Mouse (Mus musculus): ENCODE measurements around the gene Eif5a. TPM values are rescaled to one million over a fixed set of nuclear protein-coding genes. Genes with fewer than 3 reads are reported as not detected.

Eif5a gene
- 1,453 and 1,558 TPM in 2 replicates for polyA plus RNA-seq (2015; fragmentation: Nextera tagmentation; extraction: Ambion mirVana)

DNA sequence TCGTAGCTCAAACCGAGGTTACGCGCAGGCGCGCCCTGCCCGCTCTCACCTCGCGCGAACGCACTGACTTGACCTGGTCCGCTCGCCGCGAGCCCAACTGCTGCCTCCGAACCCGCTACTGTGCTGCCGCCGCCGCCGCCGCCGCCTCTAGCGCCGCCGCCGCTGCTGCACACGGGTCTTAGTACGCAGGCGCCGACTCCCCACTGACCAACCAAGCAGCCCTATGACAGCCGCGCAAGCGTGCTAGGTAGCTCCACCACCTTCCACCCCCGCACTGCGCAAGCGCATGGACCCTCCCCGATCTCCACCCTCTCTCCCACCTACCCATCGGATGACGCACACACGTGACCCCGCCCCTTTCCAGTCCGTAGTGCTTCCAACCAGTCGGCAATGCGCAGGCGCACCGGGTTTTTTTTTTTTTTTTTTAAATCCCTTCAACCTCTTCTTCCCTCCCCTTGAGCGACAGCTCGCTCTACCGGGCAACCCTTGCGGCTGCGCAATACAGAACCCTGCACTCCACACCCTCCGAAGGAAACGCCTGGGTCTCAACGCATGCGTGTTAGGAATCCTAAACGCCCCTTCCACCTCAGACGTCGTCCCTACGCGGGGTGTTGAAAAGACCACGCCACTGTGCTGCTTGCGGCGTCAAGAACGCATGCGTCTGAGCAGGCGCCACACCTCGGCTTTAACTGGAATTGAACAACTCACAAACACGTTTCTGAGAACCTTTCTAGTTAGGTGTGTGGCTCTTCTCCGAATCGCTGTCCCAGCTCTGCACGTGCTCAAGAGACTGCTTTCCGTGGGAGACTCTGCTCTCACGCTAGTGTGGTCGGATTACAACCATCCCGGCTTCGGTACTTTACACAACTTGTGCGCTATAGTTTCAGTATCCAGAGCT lies at the start of gene Eif5a:
Gene Eif5a (minus strand): TSS at position 845 of the 898 bp plus-strand sequence.

DNA sequence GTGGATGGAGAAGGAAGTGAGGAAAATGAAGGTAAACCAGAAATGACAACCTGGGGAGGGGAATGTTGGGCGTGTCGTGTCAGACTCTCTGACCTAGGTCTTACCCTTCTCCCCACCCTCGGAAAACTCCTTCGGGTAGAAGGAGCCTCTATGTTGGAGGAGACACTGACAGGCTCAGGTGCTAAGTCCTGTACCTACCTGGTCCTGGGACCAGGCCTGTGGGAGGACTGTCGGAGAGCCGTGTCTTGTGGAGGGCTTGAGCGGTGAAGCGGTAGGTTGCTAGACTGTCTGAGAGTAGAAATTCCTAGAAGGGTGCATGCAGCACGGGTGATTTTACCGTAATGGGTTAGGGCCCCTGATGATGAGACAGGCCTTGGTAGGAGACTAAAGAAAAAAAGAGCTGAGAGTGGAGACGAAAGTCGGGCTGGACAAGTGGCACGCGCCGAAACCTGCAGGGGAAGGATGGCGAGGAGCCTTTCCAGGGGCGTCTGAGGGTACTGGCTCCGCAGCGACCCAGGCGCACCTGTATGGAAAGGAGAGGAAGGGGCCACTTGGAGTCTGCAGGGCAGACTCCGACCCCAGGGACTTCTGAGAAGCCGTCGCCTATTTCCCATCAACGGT lies 43.0 kb upstream of the Eif5a start, which contains the start of gene Cldn7:
Gene Cldn7 (plus strand): TSS at position 130 of the 621 bp plus-strand sequence.

DNA sequence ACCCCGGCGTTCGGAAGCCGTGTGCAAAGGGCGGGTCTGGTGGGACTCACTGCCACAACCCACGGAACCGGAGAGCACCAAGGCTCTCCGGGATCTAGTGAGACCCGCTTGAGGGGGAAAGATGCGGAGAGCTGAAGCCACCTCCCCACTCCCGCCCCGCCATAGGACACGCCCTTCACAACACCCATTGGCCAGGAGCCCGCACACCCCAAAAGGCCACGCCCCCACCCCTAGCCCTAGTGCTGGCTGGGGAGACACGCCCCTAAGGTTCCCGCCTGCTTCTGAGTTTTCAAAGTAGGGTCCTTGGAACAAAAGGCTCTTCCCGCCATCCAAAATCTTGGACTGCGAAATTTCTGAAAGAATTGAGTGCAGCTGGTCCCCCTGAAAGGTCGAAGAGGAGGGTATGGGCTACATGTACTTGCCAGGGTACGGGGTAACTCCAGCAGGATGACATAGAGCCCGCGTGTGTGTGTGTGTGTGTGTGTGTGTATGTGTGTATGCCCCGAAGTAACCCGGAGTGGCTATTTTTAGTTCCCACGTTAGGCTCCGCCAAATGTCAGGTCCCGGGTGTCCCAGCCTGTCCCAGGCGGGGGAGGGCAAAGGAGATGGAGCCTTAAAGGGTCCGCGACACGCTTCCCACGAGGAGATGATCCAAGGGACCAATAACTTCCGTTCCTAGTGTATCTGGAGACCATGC lies 26.5 kb upstream of the Eif5a start, which contains the start of gene Slc2a4:
Gene Slc2a4 (minus strand): TSS at position 123 of the 697 bp plus-strand sequence.

DNA sequence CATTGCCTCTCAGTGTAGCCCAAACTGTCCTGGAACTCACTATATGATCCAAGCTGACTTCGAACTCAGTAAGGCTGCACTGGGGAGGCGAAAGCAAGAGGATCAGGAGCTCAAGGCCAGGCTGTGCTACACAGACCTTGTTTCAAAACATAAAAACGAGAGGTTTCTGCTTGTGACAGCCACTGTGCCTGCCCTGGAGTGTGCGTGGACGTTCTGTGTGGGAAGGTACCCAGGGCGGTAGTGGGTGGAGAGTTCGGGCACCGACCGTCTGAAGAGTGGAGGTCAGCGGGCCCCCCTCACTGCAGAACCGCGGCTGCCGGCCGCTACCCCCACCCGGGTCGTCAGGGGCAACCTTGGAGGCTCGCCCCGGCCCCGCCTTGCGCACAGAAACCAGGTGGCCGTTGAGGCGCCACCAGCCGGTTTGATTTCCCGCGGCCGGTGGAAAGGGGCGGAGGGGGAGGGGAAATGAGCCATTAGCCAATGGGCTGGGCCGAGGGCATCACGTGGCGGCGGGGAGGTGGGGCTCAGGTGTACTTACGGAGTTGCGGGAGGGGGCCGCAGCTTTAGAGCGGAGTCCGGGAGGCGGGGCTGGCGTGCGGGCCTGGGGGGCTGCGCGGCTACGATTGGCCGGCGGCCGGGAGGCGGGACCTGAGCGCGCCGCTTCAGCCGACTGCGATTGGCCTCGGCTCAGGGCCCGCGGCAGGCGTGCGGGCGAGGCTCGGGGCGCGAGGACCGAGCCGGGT lies 13.6 kb upstream of the Eif5a start, which contains the start of gene Ybx2:
Gene Ybx2 (plus strand): TSS at position 660 of the 743 bp plus-strand sequence.

DNA sequence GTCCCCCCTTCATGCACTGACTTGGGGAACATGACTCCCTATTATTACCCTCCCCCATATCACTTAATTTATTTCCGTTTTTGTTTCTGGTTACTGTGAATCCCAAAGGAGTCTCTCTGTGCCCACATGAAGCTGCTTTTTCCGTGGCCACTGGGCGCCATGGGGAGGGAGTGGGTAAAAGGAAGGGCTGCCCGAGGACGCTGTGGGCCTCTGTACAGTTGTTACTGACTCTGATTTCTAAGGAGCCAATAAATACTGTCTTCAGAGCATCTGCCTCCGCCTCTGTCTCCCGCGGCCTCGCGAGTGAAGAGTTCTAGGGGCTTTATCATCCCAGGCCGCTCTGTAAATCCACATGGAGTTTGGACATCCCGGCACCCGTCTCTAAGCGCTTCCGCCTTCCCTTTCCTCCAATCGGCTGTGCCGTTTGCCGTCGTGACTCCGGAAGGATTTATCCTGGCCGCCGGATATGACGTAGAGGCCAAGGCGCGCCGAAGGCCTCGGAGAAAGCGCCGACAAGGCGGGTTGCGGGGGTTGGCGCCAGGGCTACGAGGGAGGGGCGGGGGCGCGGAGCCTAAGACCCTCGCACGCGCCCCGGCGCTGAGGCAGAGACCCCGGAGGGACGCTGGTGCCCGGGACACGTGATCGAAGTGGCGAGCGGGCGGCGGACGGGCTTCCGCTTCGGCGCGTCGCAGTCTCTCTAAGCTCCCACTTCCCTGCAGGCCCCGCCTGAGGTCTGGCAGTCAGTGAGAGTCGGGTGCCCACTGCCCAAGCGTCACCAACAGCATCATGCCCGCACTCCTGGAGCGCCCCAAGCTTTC lies 8.0 kb downstream of the Eif5a start, which contains the start of gene Gps2:
Gene Gps2 (plus strand): TSS at position 335 of the 818 bp plus-strand sequence.

DNA sequence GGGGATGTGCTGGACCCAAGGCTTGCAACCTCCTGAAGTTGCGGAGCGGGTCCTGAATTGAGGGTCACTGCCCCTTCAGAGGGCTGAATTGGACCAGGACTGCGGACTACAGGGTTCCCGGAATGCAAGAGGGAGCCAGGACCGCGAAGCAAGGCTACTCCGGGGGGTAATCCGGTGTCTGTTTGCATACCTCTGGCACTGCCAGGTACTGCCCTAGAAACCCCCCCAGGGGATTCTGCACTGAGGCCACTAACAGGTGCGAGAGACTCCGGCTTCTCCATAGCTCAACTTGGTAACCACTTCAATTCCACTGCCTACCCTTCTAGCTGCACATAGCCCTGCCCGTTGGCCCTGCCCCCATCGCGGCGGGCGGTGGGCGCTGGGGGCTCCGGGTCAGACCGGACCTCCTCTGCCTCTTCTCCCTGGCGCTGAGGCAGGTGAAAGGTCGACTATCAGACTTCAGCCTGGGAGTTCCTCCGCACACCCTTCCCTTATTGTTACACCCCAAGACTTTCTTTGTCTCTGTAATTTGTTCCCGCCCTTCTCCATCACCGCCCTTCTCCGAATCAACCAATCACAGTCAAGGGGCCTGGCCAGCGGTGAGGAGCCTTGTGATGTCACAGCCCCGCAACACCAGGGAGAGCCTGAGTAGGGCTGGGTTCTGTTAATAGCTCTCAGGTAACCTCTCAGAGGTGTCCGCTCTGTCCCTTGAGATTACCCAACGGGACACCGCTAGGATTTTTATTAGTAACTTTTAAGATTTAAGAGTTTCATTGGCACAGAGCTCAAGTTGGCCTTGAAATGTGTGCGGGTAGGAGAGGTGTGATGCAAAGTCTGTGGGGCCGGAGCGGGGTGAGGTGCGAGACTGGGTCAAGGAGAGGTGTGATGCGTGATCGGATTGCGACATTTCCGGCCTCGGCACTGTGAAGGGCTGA lies 21.0 kb downstream of the Eif5a start, which contains the start of the genes 2810408A11Rik and Neurl4:
Gene 2810408A11Rik (minus strand): TSS at position 517 of the 935 bp plus-strand sequence.
Gene Neurl4 (plus strand): TSS at position 602 of the 935 bp plus-strand sequence.

DNA sequence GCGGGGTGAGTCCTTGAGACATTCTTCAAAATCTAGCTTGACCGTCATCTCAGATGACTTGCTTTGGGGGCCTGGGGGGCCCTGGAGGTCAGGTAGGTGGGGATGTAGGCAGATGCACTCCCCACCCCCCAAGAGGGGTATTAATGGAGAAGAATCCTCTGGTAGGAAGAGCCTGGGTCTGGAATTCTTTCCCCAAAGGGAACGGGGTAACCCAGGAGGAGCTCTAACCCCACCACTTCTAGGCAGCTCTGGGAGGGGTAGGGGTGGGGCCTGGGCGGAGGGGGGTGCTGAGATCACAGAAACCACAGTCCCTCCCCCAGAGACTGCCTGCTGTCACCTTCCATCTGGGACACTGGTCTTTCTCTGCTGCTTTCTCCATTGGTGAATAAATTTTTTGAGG lies 26.5 kb downstream of the Eif5a start, which contains the start of gene Acap1:
Gene Acap1 (minus strand): TSS at position 249 of the 400 bp plus-strand sequence.

DNA sequence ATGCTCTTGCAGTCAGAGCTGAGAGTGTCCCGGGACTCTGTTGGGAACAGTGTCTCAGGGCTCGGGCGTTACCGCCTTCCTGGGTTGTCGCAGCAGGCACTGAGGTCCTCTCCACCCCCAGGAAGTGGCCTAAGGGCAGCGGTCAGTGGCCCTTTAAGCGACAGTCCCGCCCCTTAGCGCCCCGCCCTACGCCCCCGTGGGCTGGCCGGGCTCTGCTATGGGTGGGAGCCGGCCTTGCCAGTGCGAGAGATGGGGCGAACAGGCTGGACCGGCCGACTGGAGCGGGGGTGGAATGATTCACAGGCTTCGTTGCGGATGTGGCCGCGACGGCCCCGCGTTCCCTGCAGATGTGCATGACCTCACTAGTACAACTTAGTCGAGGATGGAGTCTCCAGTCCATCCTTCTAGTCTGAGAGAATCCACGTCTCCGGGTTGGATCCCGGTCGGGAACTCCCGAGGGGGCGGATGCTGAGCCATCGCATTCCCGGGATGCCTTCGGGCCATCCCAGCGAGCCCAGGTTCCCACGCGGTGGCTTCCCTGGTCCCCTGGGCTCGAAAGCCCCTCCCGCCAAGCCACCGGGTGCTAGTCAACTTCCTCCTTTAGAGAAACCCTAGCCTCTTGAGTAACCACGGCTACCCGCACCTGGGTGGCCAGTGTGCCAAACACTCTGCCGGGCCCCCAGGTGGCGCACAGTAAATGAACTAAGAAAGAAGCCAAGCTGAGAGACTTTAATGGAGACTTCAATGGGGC lies 40.7 kb downstream of the Eif5a start, which contains the start of gene Kctd11:
Gene Kctd11 (minus strand): TSS at position 554 of the 751 bp plus-strand sequence.

DNA sequence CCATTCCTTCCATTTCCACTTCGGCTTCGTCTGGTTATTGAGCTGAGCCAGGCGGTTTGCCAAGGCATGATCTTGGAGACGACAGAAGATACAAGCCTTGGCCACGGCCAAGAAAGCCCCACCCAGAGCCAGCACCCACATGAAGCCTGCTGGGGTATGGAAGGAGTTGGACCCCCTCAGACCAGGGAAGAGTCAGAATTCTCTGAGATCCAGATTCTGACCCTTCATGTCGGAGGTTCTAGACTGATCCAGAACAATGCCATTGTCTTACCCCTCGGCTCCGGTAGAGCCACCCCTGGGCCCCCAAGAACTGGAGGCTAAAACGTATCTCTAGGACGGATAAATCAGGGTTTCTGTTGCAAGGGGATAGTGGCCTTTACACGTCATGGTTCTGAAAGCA lies 43.9 kb downstream of the Eif5a start, which contains the start of gene Tmem95:
Gene Tmem95 (minus strand): TSS at position 141 of the 400 bp plus-strand sequence.

Other genes with a start within 250 kb of the Eif5a start
- gene Eif4a1, start 249.5 kb downstream of the Eif5a start, polyA plus RNA-seq (2015; fragmentation: Nextera tagmentation; extraction: Ambion mirVana): 272 and 275 TPM in 2 replicates
- gene Senp3, start 239.9 kb downstream of the Eif5a start, polyA plus RNA-seq (2015; fragmentation: Nextera tagmentation; extraction: Ambion mirVana): 37.0 and 38.4 TPM in 2 replicates
- 0.64 and 0.78 TPM in 2 replicates for gene Tnfsf13, start 236.2 kb downstream of the Eif5a start, polyA plus RNA-seq (2015; fragmentation: Nextera tagmentation; extraction: Ambion mirVana)
- gene Tnfsf12, start 226.1 kb downstream of the Eif5a start, polyA plus RNA-seq (2015; fragmentation: Nextera tagmentation; extraction: Ambion mirVana): 4.4 and 5.2 TPM in 2 replicates
- 2.1 and 2.8 TPM in 2 replicates for gene Tnfsfm13, start 225.9 kb downstream of the Eif5a start, polyA plus RNA-seq (2015; fragmentation: Nextera tagmentation; extraction: Ambion mirVana)
- gene Polr2a, start 163.3 kb downstream of the Eif5a start, polyA plus RNA-seq (2015; fragmentation: Nextera tagmentation; extraction: Ambion mirVana): 15.2 and 15.8 TPM in 2 replicates
- gene Slc35g3, start 160.0 kb downstream of the Eif5a start, polyA plus RNA-seq (2015; fragmentation: Nextera tagmentation; extraction: Ambion mirVana): 0.07 and 0.08 TPM in 2 replicates
- gene Zbtb4, start 156.0 kb downstream of the Eif5a start, polyA plus RNA-seq (2015; fragmentation: Nextera tagmentation; extraction: Ambion mirVana): 1.3 and 1.9 TPM in 2 replicates
- gene Chrnb1, start 126.0 kb downstream of the Eif5a start, polyA plus RNA-seq (2015; fragmentation: Nextera tagmentation; extraction: Ambion mirVana): 0.99 and 1.5 TPM in 2 replicates
- gene Fgf11, start 120.1 kb downstream of the Eif5a start, polyA plus RNA-seq (2015; fragmentation: Nextera tagmentation; extraction: Ambion mirVana): 0.33 and 0.36 TPM in 2 replicates
- 0.30 and 0.68 TPM in 2 replicates for gene Tmem102, start 116.3 kb downstream of the Eif5a start, polyA plus RNA-seq (2015; fragmentation: Nextera tagmentation; extraction: Ambion mirVana)
- gene Gm39566, start 106.7 kb downstream of the Eif5a start, polyA plus RNA-seq (2015; fragmentation: Nextera tagmentation; extraction: Ambion mirVana): not detected in 2 replicates
- gene Spem2, start 103.5 kb downstream of the Eif5a start, polyA plus RNA-seq (2015; fragmentation: Nextera tagmentation; extraction: Ambion mirVana): not detected in 2 replicates
- 0.12 TPM in 1 of 2 replicates, not detected in the other for gene Spem1, start 99.8 kb downstream of the Eif5a start, polyA plus RNA-seq (2015; fragmentation: Nextera tagmentation; extraction: Ambion mirVana)
- 2.6 and 3.1 TPM in 2 replicates for gene Nlgn2, start 84.2 kb downstream of the Eif5a start, polyA plus RNA-seq (2015; fragmentation: Nextera tagmentation; extraction: Ambion mirVana)
- gene Tmem256, start 83.4 kb downstream of the Eif5a start, polyA plus RNA-seq (2015; fragmentation: Nextera tagmentation; extraction: Ambion mirVana): 337 and 343 TPM in 2 replicates
- 45.7 and 56.8 TPM in 2 replicates for gene Plscr3, start 75.6 kb downstream of the Eif5a start, polyA plus RNA-seq (2015; fragmentation: Nextera tagmentation; extraction: Ambion mirVana)
- gene Tnk1, start 63.2 kb downstream of the Eif5a start, polyA plus RNA-seq (2015; fragmentation: Nextera tagmentation; extraction: Ambion mirVana): 0.56 and 0.91 TPM in 2 replicates
- not detected in 2 replicates for gene Tmem95, start 43.9 kb downstream of the Eif5a start, polyA plus RNA-seq (2015; fragmentation: Nextera tagmentation; extraction: Ambion mirVana)
- 2.3 and 3.1 TPM in 2 replicates for gene Kctd11, start 40.6 kb downstream of the Eif5a start, polyA plus RNA-seq (2015; fragmentation: Nextera tagmentation; extraction: Ambion mirVana)
- gene Acap1, start 26.4 kb downstream of the Eif5a start, polyA plus RNA-seq (2015; fragmentation: Nextera tagmentation; extraction: Ambion mirVana): 15.3 and 21.3 TPM in 2 replicates
- gene 2810408A11Rik, start 21.0 kb downstream of the Eif5a start, polyA plus RNA-seq (2015; fragmentation: Nextera tagmentation; extraction: Ambion mirVana): 2.2 and 2.6 TPM in 2 replicates
- gene Neurl4, start 20.9 kb downstream of the Eif5a start, polyA plus RNA-seq (2015; fragmentation: Nextera tagmentation; extraction: Ambion mirVana): 3.2 and 3.4 TPM in 2 replicates
- gene Gps2, start 8.1 kb downstream of the Eif5a start, polyA plus RNA-seq (2015; fragmentation: Nextera tagmentation; extraction: Ambion mirVana): 104 and 116 TPM in 2 replicates
- gene Ybx2, start 13.8 kb upstream of the Eif5a start, polyA plus RNA-seq (2015; fragmentation: Nextera tagmentation; extraction: Ambion mirVana): 0.12 and 0.53 TPM in 2 replicates
- 19.1 and 22.0 TPM in 2 replicates for gene Slc2a4, start 26.2 kb upstream of the Eif5a start, polyA plus RNA-seq (2015; fragmentation: Nextera tagmentation; extraction: Ambion mirVana)
- gene Cldn7, start 42.8 kb upstream of the Eif5a start, polyA plus RNA-seq (2015; fragmentation: Nextera tagmentation; extraction: Ambion mirVana): 0.98 and 1.6 TPM in 2 replicates
- gene Ctdnep1, start 59.2 kb upstream of the Eif5a start, polyA plus RNA-seq (2015; fragmentation: Nextera tagmentation; extraction: Ambion mirVana): 20.7 and 22.4 TPM in 2 replicates
- gene Elp5, start 60.6 kb upstream of the Eif5a start, polyA plus RNA-seq (2015; fragmentation: Nextera tagmentation; extraction: Ambion mirVana): 69.4 and 73.0 TPM in 2 replicates
- gene Gabarap, start 69.2 kb upstream of the Eif5a start, polyA plus RNA-seq (2015; fragmentation: Nextera tagmentation; extraction: Ambion mirVana): 318 and 353 TPM in 2 replicates
- gene Phf23, start 73.8 kb upstream of the Eif5a start, polyA plus RNA-seq (2015; fragmentation: Nextera tagmentation; extraction: Ambion mirVana): 26.6 and 35.9 TPM in 2 replicates
- gene Dvl2, start 78.6 kb upstream of the Eif5a start, polyA plus RNA-seq (2015; fragmentation: Nextera tagmentation; extraction: Ambion mirVana): 6.9 and 10.2 TPM in 2 replicates
- gene Acadvl, start 93.5 kb upstream of the Eif5a start, polyA plus RNA-seq (2015; fragmentation: Nextera tagmentation; extraction: Ambion mirVana): 58.3 and 59.1 TPM in 2 replicates
- 1.5 and 3.1 TPM in 2 replicates for gene Dlg4, start 95.0 kb upstream of the Eif5a start, polyA plus RNA-seq (2015; fragmentation: Nextera tagmentation; extraction: Ambion mirVana)
- 0.10 and 0.16 TPM in 2 replicates for gene Asgr1, start 132.1 kb upstream of the Eif5a start, polyA plus RNA-seq (2015; fragmentation: Nextera tagmentation; extraction: Ambion mirVana)
- 0.12 TPM in 1 of 2 replicates, not detected in the other for gene Asgr2, start 170.7 kb upstream of the Eif5a start, polyA plus RNA-seq (2015; fragmentation: Nextera tagmentation; extraction: Ambion mirVana)
- 2.3 and 3.5 TPM in 2 replicates for gene Mgl2, start 208.4 kb upstream of the Eif5a start, polyA plus RNA-seq (2015; fragmentation: Nextera tagmentation; extraction: Ambion mirVana)
- gene Clec10a, start 234.2 kb upstream of the Eif5a start, polyA plus RNA-seq (2015; fragmentation: Nextera tagmentation; extraction: Ambion mirVana): 2.9 and 5.5 TPM in 2 replicates

Data from spleen, postnatal 0 days (tissue).